Mouse (Mus musculus) kidney, adult 2 months (tissue): ENCODE measurements around the gene Arid1b.

Experiments used
- CTCF ChIP-seq: fragments of 200-500 bp; conservative IDR thresholded peaks from 2 replicates; pipeline ENCODE4 v1.5.1; 2011; ENCODE audit warnings: low read depth, mild to moderate bottlenecking, control low read depth, low read length, moderate library complexity, mixed read lengths; ENCODE audit not compliant: insufficient read depth, insufficient read length
- POLR2A ChIP-seq: fragments of 200-500 bp; IDR thresholded peaks from one replicate; pipeline ENCODE4 v1.6.1; 2011; ENCODE audit warnings: low read depth, low read length, control low read depth

GRCm38 (mm10) chr17:5212166-5212565 lies 218.0 kb downstream of the Arid1b start:
- no peak for TF ChIP-seq CTCF
- TF ChIP-seq POLR2A: no peak
